Mouse (Mus musculus) erythroblast, adult 5-6 weeks (primary cell): ENCODE data around the gene Gatc. TPM values are rescaled to one million over a fixed set of nuclear protein-coding genes. Genes with fewer than 3 reads are reported as not detected.

ENCODE experiments used
- ATAC-seq: replicated peaks from 2 replicates; pipeline ENCODE4 v1.8.0; 2016; ENCODE audit warnings: moderate number of reproducible peaks, mild to moderate bottlenecking, moderate TSS enrichment, inconsistent platforms; ENCODE audit not compliant: poor library complexity, low FRiP score, severe bottlenecking
- total RNA-seq, 2 experiments: library from RNA; stranded (forward) in 1 of 2; stranded (reverse) in 1 of 2; fragments of 150-400 nt in 1 of 2; fragments of 200-764, 138-1000 nt in 1 of 2; gene quantifications; 2 replicates each; pipeline versions ENCODE4 v1.2.3 to v1.2.4; 2015 to 2017; ENCODE audit warnings: low replicate concordance in 2 of 2

The Gatc gene
- total RNA-seq, 2 experiments from 2014 or later: 4.1 to 18.4 TPM

GRCm38 (mm10) chr5:115296347-115296746, 44.6 kb downstream of the Gatc start:
- ATAC-seq: no peak

GRCm38 (mm10) chr5:115294173-115294572, 46.8 kb downstream of the Gatc start:
- ATAC-seq: no peak

- peak; percentile 68 for ATAC-seq
Observed at GRCm38 (mm10) chr5:115284735-115285134, 56.2 kb downstream of the Gatc start.

Other genes with a start within 250 kb of the Gatc start
- gene Gm10401, start 242.9 kb downstream of the Gatc start, total RNA-seq (2015; ENCODE audit: low replicate concordance): not detected in 2 replicates
- 1.1 TPM in 1 of 2 replicates, not detected in the other for gene Gm10401, start 242.9 kb downstream of the Gatc start, total RNA-seq (2017; ENCODE audit: low replicate concordance)
- 2.3 and 8.8 TPM in 2 replicates for gene Acads, start 221.8 kb downstream of the Gatc start, total RNA-seq (2015; ENCODE audit: low replicate concordance)
- gene Acads, start 221.8 kb downstream of the Gatc start, total RNA-seq (2017; ENCODE audit: low replicate concordance): 2.3 and 5.7 TPM in 2 replicates
- gene Unc119b, start 206.2 kb downstream of the Gatc start, total RNA-seq (2015; ENCODE audit: low replicate concordance): 0.63 and 2.3 TPM in 2 replicates
- 0.60 and 3.5 TPM in 2 replicates for gene Unc119b, start 206.2 kb downstream of the Gatc start, total RNA-seq (2017; ENCODE audit: low replicate concordance)
- 43.5 and 51.9 TPM in 2 replicates for gene Mlec, start 183.0 kb downstream of the Gatc start, total RNA-seq (2015; ENCODE audit: low replicate concordance)
- gene Mlec, start 183.0 kb downstream of the Gatc start, total RNA-seq (2017; ENCODE audit: low replicate concordance): 34.8 and 42.3 TPM in 2 replicates
- gene Cabp1, start 146.8 kb downstream of the Gatc start, total RNA-seq (2015; ENCODE audit: low replicate concordance): 0.19 TPM in 1 of 2 replicates, not detected in the other
- gene Cabp1, start 146.8 kb downstream of the Gatc start, total RNA-seq (2017; ENCODE audit: low replicate concordance): not detected in 2 replicates
- 20.1 and 41.5 TPM in 2 replicates for gene Pop5, start 105.3 kb downstream of the Gatc start, total RNA-seq (2015; ENCODE audit: low replicate concordance)
- gene Pop5, start 105.3 kb downstream of the Gatc start, total RNA-seq (2017; ENCODE audit: low replicate concordance): 5.9 and 26.6 TPM in 2 replicates
- gene Rnf10, start 68.3 kb downstream of the Gatc start, total RNA-seq (2015; ENCODE audit: low replicate concordance): 505 and 538 TPM in 2 replicates
- gene Rnf10, start 68.3 kb downstream of the Gatc start, total RNA-seq (2017; ENCODE audit: low replicate concordance): 1,329 and 1,906 TPM in 2 replicates
- 1.7 and 2.5 TPM in 2 replicates for gene Coq5, start 61.5 kb downstream of the Gatc start, total RNA-seq (2015; ENCODE audit: low replicate concordance)
- 8.3 and 12.3 TPM in 2 replicates for gene Coq5, start 61.5 kb downstream of the Gatc start, total RNA-seq (2017; ENCODE audit: low replicate concordance)
- 181 and 187 TPM in 2 replicates for gene Dynll1, start 40.2 kb downstream of the Gatc start, total RNA-seq (2015; ENCODE audit: low replicate concordance)
- gene Dynll1, start 40.2 kb downstream of the Gatc start, total RNA-seq (2017; ENCODE audit: low replicate concordance): 61.4 and 103 TPM in 2 replicates
- gene Srsf9, start 14.0 kb downstream of the Gatc start, total RNA-seq (2015; ENCODE audit: low replicate concordance): 25.5 and 41.1 TPM in 2 replicates
- 29.1 and 32.1 TPM in 2 replicates for gene Srsf9, start 14.0 kb downstream of the Gatc start, total RNA-seq (2017; ENCODE audit: low replicate concordance)
- gene Triap1, start within 50 bp of the Gatc start, total RNA-seq (2015; ENCODE audit: low replicate concordance): 9.6 and 9.8 TPM in 2 replicates
- 2.8 and 7.7 TPM in 2 replicates for gene Triap1, start within 50 bp of the Gatc start, total RNA-seq (2017; ENCODE audit: low replicate concordance)
- 164 and 167 TPM in 2 replicates for gene Cox6a1, start 7.8 kb upstream of the Gatc start, total RNA-seq (2015; ENCODE audit: low replicate concordance)
- 24.7 and 54.8 TPM in 2 replicates for gene Cox6a1, start 7.8 kb upstream of the Gatc start, total RNA-seq (2017; ENCODE audit: low replicate concordance)
- gene Msi1, start 88.4 kb upstream of the Gatc start, total RNA-seq (2015; ENCODE audit: low replicate concordance): not detected in 2 replicates
- not detected in 2 replicates for gene Msi1, start 88.4 kb upstream of the Gatc start, total RNA-seq (2017; ENCODE audit: low replicate concordance)
- not detected in 2 replicates for gene Pla2g1b, start 125.1 kb upstream of the Gatc start, total RNA-seq (2015; ENCODE audit: low replicate concordance)
- not detected in 2 replicates for gene Pla2g1b, start 125.1 kb upstream of the Gatc start, total RNA-seq (2017; ENCODE audit: low replicate concordance)
- gene Sirt4, start 143.5 kb upstream of the Gatc start, total RNA-seq (2015; ENCODE audit: low replicate concordance): 3.1 and 5.9 TPM in 2 replicates
- gene Sirt4, start 143.5 kb upstream of the Gatc start, total RNA-seq (2017; ENCODE audit: low replicate concordance): 0.60 and 2.0 TPM in 2 replicates
- 18.8 and 38.5 TPM in 2 replicates for gene Pxn, start 165.5 kb upstream of the Gatc start, total RNA-seq (2015; ENCODE audit: low replicate concordance)
- 14.8 and 57.5 TPM in 2 replicates for gene Pxn, start 165.5 kb upstream of the Gatc start, total RNA-seq (2017; ENCODE audit: low replicate concordance)
- gene Rplp0, start 218.3 kb upstream of the Gatc start, total RNA-seq (2015; ENCODE audit: low replicate concordance): 681 and 822 TPM in 2 replicates
- gene Rplp0, start 218.3 kb upstream of the Gatc start, total RNA-seq (2017; ENCODE audit: low replicate concordance): 339 and 478 TPM in 2 replicates
- gene Gcn1l1, start 224.1 kb upstream of the Gatc start, total RNA-seq (2015; ENCODE audit: low replicate concordance): 9.4 and 10.9 TPM in 2 replicates
- gene Gcn1l1, start 224.1 kb upstream of the Gatc start, total RNA-seq (2017; ENCODE audit: low replicate concordance): 14.2 and 21.3 TPM in 2 replicates